Mouse (Mus musculus): ENCODE data around the gene Astn2.

Gene Astn2

DNA sequence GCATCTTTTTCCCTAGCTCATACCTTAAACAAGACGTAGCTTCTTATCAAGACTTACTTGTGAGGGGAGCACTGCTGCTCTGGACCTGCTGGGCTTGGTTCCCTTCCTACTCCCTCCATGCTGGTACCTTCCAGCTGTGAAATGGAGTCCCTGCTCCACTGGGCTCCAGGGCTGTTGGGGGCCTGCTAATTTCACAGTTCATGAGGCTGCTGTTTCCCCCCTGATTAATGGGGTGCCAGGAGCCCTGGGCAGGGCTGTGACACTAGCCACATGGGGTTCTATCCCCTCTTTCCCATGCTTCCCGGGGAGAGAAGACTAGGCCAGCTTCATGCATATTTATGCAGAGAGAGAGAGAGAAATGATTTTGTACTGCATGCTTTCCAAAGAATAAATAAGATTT, 234.9 kb downstream of the Astn2 start:
- DNase-seq (ENCODE audit: low spot score in 2 of 2): no peak

DNA sequence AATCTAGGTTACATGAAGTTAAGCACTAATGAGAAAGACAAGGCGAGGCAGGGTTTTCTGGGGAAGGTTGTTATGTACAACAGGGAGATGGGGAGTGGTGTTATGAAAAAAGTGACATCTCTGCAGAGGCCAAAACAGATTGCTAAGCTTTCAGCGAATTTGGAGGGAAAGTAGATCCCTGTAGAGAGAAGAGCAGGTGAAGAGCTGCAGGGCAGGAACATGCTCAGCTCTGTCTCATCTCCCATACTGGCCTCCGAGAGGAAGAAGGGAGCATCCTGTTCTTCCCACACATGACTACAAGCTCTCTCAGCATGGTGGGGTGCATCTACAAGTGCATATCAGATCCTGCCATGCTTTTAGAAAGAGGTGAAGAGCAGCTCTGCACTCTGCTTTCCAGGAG, 245.7 kb downstream of the Astn2 start:
- no peak for DNase-seq (ENCODE audit: low spot score in 2 of 2)

DNA sequence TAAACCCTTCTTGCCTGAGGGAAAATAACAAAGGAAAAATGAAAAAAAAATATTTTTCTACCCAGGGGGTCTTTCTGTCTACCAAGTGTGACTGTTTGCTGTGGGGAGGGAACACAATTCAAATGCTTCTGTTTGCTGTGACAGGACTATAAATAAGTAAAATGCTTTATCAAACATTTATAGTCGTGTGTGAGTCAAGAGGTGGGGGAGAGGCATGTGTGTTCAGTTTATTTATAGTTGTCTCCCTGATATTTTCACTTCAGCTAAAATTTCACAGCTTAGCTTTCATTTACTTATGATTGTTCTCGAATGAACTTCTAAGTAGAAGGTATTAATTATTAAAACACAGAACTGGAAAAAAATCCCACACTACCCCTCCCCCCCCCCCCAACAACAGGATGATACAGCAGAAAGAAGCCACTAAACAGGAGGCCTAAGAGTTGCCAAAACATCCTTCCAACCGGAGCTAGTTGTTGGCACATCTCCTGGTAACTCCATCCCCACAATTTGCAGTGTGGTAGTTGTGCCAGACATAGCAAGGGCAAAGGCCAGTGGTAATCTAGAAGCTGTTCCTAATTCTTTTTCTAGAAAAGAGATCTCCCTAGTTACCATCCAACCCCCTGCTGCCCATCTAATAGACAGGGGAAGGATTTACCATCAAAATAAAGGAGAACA, 246.8 kb downstream of the Astn2 start:
- DNase-seq (ENCODE audit: low spot score in 2 of 2): no peak

DNA sequence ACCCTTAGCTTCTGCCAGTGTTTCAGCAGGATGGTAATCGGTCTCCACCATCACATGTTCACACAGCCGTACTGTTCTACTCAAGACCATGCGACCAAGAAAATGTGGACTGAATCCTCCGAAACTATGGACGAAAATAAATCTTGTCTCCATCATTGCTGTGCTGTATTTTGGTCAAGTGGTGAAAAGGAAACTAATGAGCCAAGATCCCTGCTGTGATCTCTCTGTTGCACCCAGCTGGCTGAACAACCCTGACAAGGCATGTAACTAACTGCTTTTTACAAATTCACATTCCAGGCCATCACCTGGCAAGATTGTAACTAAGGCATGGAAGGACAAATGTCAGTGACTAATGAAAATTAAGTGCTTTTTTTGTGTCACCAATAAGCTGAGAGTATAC, 257.9 kb downstream of the Astn2 start:
- DNase-seq (ENCODE audit: low spot score in 2 of 2): no peak

DNA sequence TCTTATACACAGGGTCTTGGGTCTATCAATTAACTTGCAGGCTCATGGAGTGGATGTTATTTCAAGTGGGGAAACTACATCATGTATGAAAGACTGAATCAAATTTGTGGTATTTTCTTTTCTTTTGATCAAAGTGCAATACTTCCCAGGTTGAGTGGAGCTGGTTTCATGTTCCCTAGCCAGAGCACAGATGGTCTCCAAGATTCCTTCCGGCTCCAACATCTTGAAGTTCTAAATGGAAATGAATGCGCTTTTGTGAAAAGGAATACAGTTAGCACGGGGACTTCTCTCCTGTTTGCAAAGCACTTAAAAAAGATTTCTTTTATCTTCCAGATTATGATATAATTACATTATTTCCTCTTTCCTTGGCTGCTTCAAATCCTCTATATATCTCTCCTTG, 278.2 kb downstream of the Astn2 start:
- no peak for DNase-seq (ENCODE audit: low spot score in 2 of 2)

DNA sequence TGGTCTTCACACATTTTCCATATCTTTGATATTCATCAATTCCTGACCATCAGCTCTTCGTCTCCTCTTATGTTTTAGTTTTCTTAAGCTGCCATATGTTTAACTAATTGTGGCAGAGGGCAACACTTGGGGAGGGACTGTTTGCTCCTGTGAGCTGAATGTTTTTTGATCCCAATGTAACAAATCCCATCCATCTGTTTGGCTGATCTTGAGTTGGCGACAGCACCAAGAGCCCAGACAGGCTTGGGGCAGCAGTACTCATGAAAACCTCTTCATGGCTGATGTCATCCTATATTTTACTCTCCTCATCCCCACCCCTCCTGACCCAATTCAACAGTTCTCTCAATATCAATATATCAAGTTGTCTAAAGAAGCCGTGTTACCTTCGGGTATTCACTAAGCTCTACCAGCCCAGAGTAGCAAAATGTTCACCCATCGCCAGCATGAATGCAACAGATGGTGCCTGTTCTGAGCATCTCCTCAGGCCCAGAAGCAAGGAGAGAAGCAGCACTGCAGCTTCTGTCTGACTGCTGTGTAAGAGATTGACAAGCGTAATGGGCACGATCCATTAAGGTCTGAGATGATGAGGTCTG, 281.5 kb downstream of the Astn2 start:
- no peak for DNase-seq (ENCODE audit: low spot score in 2 of 2)

DNA sequence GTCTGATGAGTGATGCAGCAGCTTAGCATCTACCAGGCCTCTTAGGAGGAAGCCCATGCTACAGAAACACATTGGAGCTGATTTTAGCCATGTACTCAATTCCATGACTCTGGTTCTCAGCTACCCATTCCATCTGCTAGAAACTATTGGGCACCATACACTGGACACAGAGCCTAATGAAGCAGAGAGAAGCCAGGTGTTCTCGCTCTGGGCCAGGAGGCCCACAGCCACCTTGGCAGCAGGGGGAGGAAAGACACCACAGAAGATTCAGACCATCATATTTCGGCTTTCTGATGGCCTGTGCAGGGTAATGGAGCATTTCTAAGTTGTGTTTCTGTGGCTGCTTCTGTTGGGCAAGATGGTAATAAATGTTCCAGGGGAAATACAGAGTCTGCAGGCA, 290.2 kb downstream of the Astn2 start:
- DNase-seq (ENCODE audit: low spot score in 2 of 2): no peak

DNA sequence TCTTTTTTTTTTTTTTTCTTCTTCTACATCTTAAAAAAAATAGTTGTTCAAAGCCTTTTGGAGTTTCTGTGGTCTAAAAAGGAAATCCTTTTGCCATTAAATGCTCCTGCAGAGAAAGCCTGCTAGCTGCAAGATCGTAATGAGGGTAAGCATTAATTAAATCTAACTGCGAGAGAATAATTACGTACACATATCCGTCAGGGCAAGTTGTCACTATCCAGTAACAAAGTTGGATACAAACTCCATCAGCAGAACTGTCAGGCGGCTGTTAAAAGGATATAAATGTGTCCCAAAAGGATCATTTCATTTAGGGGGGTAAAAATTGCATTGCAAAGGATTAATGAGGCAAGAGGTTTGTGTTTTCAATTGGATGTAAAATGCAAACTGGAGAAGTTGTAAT, 302.4 kb downstream of the Astn2 start:
- DNase-seq (ENCODE audit: low spot score in 2 of 2): no peak

DNA sequence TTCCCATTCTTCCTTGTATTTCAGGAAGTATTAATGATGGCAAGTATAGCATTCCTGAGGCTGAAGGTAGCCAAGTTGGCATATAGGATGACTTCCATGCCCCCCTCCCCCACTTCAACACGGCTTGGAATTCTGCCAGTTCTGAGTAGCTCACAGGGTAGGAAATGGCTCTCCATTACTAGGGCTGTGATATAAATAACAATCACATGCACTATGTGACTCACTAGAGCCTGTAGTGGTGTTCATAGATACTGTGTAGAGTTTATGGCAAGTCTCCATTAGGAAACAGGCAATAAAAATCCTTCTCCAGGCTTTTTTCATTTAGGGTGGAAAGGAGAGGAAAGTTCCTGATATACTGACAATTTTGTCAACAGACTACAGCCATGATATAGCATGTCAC, 306.8 kb downstream of the Astn2 start:
- DNase-seq (ENCODE audit: low spot score in 2 of 2): no peak

DNA sequence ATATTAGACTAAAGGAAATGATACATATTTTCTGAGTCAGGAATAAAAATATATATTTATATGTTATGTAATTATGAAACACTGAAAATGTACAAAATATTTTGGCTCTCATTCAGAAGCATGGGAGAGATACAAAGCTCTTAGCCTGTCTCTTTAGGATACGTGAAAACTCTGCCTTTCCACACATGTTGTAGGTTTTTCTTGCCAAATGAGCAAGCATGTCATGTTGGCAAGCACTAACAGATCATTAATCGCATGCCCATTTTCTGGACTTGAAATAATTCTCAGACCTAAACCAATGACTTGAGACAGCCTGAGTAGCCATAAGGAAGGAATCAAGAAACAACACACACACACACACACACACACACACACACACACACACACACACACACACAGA, 308.3 kb downstream of the Astn2 start:
- no peak for DNase-seq (ENCODE audit: low spot score in 2 of 2)

DNA sequence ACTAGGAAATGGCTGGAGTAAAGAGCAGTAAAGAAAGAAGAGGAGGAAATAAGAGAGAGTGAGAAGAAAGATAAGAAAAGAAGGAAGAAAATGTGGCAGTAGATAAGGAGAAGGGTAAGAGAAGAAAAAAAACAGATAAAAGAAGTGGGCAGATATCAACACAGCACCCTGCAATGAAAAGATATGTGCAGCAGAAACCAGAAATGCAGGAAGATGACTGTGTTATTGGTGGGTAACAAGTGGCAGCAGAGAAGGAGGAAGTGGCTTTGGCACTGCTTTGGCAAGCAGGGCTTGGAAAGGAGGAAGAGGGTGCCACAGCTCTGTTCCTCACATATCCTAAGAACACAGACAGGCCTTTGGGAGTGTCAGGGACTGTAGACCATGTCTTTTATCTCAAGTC, 347.2 kb downstream of the Astn2 start:
- no peak for DNase-seq (ENCODE audit: low spot score in 2 of 2)

DNA sequence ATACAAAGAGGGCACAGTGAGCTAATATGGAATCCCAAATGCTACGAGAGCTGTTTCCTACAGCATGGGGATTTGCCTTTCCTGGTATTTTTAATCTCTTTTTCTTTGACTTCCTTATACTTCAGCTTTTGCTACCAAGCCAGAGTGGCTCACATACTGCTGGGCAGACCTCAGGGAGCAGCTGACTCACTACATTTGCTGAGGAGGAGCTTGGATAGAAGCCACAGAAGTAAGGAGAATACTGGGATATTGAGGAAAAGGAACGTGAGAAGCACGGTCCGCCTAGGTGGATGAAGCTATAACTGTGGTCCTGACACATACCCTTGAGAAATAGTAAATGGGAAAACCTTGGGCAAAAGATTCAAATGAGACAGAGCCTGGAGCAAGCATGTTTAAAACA, 348.7 kb downstream of the Astn2 start:
- DNase-seq (ENCODE audit: low spot score in 2 of 2): no peak

DNA sequence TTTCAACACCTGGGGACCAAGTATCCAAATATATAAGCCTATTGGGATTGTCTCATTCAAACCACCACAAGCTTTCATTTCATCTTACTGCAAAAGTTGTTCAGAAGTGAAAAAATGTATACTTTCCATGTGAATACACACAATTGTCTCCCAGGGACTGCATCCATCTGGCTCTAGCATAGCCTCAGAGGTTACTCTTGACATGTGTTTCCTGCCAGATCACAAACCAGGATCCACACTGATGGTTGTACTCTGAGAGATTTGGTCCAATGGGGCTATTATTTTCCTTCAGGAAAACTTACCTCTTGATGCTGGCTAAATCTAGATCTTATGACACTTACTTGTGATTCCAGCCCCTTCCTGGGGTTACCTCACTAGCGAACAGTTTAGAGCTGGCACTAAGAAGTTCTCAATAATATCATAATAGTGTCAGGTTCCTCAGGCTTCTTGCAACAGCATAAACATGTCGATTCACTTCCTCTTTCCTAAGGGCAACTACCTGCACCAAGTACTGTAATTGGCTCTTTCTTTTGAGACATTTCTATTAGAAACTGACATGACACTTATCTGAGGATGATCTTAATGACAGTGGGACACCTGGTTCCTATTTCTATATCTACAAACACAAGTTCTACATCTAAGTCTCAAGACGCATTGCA, 361.3 kb downstream of the Astn2 start:
- no peak for DNase-seq (ENCODE audit: low spot score in 2 of 2)

DNA sequence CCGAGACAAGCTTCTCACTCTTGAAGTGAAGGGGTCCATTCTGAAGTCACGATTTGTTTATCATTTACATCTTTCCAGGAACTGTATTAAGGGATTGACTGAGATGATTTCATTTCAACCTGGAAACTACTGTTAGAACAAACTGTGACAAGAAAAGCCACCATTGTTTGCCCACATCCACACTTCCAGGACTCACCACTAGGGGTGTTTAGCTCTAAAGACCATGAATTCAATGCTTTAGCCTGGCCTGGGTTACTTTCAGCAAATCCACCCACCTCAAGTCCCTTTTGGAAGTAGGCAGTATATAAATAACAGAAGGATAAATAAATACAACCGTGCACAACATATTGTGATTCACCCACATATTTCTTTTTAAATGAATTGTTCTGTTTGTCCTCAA, 370.6 kb downstream of the Astn2 start:
- DNase-seq (ENCODE audit: low spot score in 2 of 2): no peak

DNA sequence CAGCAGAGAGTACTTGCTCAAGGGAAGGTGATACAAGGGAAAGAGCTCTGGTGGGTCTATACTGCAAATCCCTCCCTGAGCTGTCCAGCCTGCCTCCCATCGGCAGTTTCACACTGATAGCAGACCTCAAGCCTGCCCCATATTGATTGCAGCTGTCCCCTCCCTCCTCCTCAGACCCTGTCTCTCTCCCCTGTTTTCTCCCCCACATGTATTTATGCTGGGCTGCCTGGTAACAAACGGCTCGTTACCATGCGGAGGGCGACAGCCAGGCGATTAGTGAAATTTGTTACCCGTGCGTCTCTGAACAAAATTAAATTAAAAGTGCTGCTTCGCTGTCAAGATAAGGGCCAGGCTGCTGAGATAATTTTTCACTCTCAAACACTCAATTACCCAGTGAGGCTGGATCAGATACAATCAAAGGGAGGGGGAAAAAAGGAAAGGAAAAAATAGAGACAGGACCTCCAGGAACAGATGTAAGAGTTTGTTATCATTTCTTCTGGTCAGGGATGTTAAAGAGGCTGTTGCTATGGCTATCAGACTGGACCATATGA, 373.0 kb downstream of the Astn2 start:
- DNase-seq (ENCODE audit: low spot score in 2 of 2): no peak

DNA sequence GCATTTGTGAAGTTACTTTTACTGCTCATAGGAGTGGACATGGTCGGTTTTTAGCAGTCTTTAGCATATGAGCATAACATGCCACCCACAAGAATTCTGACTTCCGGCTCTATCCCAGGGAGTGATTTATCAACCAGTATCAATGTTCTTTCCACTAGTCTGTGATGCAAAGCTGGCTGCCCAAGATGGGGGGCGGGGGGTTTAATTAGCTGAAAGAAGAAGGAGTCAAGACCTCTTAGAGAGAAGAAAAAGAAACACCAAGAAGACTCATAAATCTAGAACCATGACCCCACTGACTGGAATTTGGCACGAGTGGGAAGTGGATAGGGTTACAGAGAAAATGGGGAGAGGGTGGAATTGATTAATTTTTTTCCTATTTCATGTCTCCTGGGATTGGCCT, 374.5 kb downstream of the Astn2 start:
- DNase-seq (ENCODE audit: low spot score in 2 of 2): no peak

DNA sequence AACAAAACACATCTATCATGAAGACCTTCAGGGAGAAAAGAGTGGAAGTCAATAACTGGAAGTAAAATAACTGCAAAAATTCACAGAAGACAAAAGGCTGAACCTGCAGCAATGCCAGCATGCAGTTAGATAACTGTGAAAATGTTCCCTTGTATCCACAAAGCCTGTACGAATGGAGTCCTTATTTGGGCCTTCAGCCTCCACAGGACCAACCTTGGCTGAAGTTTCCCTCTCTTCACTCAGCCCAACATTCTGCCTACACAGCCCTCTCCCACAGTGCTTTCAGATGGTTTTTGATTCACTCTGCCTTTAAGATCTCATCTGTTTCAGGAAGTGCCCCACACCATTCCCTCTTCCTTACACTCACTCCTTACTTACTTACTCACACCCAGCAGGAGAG, 376.5 kb downstream of the Astn2 start:
- DNase-seq (ENCODE audit: low spot score in 2 of 2): no peak

DNA sequence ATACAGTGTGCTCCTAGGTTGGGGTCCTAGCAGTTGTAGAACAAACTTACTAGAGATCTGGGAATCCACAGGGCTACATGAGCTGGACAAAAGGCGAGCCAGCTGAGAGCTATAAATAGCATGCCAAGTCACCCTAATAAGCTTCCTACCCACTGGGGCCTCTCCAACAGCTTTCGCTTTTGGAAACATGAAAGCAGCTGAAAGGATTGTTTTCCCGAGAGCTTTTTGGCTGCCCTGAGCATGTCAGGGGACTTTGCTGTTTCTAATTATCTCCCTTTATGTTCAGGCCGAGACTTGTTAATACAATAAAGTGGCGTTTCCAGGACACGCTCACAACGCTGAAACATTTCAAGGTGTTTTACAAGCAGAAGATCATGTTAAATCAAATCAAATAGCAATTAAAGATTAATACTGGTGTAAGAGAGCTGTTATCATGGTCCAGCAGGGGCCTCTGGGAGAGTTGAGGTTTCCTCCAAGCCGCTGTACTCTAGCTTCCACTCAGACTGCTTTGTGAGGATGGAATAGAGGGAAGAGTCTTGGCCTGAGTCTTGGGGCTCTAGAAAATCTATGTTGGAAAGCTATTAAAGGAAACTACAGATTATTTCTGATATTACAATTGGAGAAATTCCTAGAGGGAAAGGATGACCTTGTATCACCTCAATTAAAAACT, 378.9 kb downstream of the Astn2 start:
- no peak for DNase-seq (ENCODE audit: low spot score in 2 of 2)

DNA sequence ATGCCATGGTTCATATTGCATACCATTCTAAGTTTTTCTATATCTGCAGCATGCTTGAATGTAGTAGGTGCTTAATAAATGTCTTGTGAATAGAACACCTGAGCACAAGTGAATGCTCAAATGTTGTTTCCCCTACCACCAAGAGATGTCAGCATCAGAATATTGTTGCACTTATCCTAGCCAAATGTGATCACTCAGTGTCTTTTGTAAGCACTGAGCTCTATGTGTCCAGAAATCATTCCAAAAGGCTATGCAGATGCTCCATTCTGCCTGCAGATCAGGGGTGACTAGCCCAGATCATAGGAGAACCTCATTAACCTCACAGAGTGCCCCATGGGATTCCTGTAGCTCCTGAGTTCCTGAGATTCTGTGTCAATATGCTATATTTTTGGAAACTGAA, 401.5 kb downstream of the Astn2 start:
- no peak for DNase-seq (ENCODE audit: low spot score in 2 of 2)

DNA sequence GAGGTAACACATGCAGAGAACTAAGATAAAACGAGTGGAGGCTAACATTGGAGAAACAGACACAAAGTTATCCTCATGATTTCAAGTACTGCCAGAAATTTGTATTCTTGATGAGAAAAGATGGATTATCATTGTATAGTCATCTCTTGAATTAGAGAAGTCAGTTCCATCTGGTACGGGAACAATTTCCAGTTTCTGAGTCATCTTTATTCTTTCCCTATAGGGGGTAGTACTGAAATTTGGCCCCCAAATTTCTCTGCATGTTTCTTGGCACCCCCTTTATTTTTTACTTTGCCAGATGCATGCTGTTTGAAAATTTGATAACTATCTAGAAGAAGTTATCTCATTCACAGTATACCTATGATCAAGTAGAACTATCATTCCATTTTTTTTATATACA, 420.8 kb downstream of the Astn2 start:
- no peak for DNase-seq (ENCODE audit: low spot score in 2 of 2)

DNA sequence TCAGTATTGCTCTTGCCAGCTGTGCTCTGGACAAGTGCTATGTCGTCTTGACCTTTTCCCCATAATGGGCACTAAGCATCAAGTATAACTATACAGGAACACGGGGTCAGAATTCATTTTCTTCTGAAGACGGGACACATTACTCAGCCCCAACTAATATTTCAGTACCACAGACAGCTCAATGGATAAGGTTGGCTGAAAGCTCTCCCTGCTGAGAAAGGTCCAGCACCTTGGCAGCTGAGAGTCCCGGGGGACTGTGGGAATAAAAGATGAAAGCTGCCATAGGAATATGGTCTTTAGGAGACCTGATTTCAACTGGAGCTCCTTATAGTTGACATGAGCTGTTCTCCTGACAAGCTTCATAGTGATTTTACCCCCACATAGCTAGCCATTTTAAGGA, 421.5 kb downstream of the Astn2 start:
- no peak for DNase-seq (ENCODE audit: low spot score in 2 of 2)

DNA sequence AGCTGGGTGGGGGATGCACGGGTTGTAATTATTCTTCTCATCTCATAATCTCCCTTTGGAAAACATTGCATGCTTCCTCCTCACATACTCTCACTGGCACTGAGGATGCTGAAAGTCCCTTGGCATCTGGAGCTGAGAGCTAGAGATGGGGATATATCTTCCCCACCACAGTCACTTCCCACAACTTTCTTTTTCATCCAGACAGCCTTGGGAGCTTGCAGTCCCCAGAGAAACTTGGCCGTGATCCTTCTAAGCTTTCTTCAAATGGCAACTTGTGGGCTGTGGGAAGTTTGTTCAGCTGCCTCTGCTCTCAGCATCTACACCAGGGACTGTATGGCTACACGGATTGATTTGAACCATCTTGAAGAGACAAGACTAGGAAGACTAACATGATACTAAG, 428.2 kb downstream of the Astn2 start:
- DNase-seq (ENCODE audit: low spot score in 2 of 2): no peak

DNA sequence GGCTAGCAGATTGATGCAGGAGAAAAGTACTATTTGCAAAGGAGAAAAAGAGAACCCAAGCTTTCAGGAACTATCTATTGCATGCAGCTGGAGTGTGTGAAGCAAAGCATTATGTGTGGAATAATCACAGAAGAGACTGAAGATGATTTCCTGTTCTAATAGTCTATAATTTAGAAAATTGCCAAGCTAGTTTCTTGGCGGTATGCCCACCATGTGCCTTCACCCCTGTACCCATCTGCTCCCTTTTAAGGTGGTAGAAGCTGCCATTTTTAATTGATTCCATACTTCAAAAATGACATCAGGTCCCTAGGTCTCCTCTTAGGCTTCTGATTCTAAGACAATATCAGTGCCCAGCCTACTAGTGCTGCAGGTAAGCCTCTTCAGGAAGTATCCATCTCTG, 432.0 kb downstream of the Astn2 start:
- DNase-seq (ENCODE audit: low spot score in 2 of 2): no peak

Data from thymus, postnatal 10 days (tissue).